Mouse (Mus musculus) kidney, embryonic 14.5 days (tissue): ENCODE results near the gene Cd4. TPM values are rescaled to one million over a fixed set of nuclear protein-coding genes. Genes with fewer than 3 reads are reported as not detected.
A peak's percentile ranks its signal among the peaks of the same experiment; 100 is the strongest.

ENCODE experiments used
- ATAC-seq: fragments of 200-750 bp; cut with Nextera tagmentation; 2 replicates; pipeline ENCODE4 v1.8.0; 2017; ENCODE audit warnings: moderate number of reproducible peaks, mild to moderate bottlenecking, moderate TSS enrichment, moderate library complexity; ENCODE audit not compliant: low FRiP score, low TSS enrichment
- H3K27ac ChIP-seq: fragments of 300-500 bp; sonication (generic); 2 replicates; pipeline ENCODE4 v1.5.1; 2014; ENCODE audit warnings: low read depth, mild to moderate bottlenecking, low read length, moderate library complexity, mixed read lengths
- H3K27me3 ChIP-seq: fragments of 300-500 bp; sonication (generic); 2 replicates; pipeline ENCODE4 v1.6.1; 2014; ENCODE audit warnings: mild to moderate bottlenecking, low read length; ENCODE audit not compliant: control insufficient read depth, insufficient read depth
- H3K36me3 ChIP-seq: fragments of 300-500 bp; sonication (generic); 2 replicates; pipeline ENCODE4 v1.6.1; 2014; ENCODE audit warnings: low read length, mixed read lengths; ENCODE audit not compliant: control insufficient read depth, insufficient read depth
- H3K4me1 ChIP-seq: fragments of 300-500 bp; sonication (generic); 2 replicates; pipeline ENCODE4 v1.6.1; 2014; ENCODE audit warnings: low read length, mixed read lengths; ENCODE audit not compliant: control insufficient read depth, insufficient read depth
- H3K4me2 ChIP-seq: fragments of 300-500 bp; sonication (generic); replicated peaks from 2 replicates; pipeline ENCODE4 v1.6.1; 2014; ENCODE audit warnings: low read depth, mild to moderate bottlenecking, low read length
- H3K4me3 ChIP-seq: fragments of 300-500 bp; sonication (generic); 2 replicates; pipeline ENCODE4 v1.5.1; 2014; ENCODE audit warnings: mild to moderate bottlenecking, low read length
- H3K9ac ChIP-seq: fragments of 300-500 bp; sonication (generic); 2 replicates; pipeline ENCODE4 v1.6.1; 2014; ENCODE audit warnings: low read depth, mild to moderate bottlenecking, low read length, moderate library complexity
- H3K9me3 ChIP-seq: fragments of 300-500 bp; sonication (generic); 2 replicates; pipeline ENCODE4 v1.6.1; 2016; ENCODE audit warnings: low read length; ENCODE audit not compliant: control insufficient read depth
- WGBS: fragments of 180-500 bp; shearing (Covaris S2); extraction: QIAGEN DNeasy Blood & Tissue Kit; methylation state at CpG from one replicate; pipeline ENCODE4 v1.1.7; 2014; 5-methylcytosine and 5-hydroxymethylcytosine counted together
- polyA plus RNA-seq: library from polyadenylated mRNA; unstranded; fragments of >200 nt; fragmentation: Nextera tagmentation; extraction: Ambion mirVana; gene quantifications from 2 replicates; pipeline ENCODE4 v1.2.1, GENCODE M21; 2014

The Cd4 gene
- polyA plus RNA-seq, 1 experiment from 2014 or later: not detected

DNA sequence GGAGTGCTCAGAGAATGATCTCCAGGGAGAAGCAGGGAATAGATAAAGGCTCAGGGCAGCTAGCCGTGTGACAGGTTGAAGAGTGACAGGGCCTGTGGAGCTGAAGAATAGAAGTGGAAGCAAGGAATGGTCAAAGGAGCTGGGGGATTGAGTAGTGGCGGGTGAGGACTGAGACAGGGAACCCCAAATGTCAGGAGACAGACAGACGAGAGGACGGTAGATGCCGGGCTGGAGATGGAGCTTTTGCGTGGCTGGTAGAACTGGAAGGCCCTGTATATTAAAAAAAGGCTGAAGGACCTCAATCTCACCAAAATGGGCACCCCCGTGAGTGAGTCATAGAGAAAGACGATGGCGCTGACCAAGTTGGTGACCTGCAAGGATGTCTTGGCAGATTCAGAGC lies 27.5 kb downstream of the Cd4 start:
- Histone ChIP-seq H3K9ac (no peak overlapping the region), H3K4me1 (peaks cover 33% of the 10 kb centered on the region), H3K4me3 (no peak overlapping the region), H3K4me2 (no peak overlapping the region), H3K36me3 (no peaks in the 10 kb centered on the region), H3K27me3 (peaks cover 6% of the 10 kb centered on the region), H3K9me3 (no peaks in the 10 kb centered on the region), H3K27ac (no peak overlapping the region)
- ATAC-seq: no peak
- 89% methylated on average over 9 of the region's 9 CpGs for WGBS

DNA sequence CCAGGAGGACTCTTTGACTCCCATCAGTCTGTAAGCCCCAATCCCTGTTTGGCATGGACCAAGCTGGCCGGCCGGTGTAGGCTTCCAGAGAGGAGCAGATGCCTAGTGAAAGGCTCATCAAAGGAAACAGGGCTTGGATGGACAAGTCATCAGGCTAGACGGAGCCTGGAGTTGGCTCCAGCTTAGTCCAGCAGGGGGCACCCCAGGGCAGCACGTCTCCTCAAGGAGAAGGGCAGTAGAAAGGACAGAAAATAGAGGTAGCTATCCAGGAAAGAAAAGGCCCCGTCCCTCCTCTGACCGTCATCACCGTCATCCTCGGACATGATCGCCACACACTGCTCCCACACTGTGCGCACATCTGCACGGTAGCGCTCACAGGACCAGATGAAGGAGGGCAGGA lies 28.3 kb downstream of the Cd4 start:
- Histone ChIP-seq H3K4me3 (no peak overlapping the region), H3K9me3 (no peaks in the 10 kb centered on the region), H3K4me1 (peaks cover 33% of the 10 kb centered on the region), H3K27me3 (peaks cover 6% of the 10 kb centered on the region), H3K27ac (no peak overlapping the region), H3K36me3 (no peaks in the 10 kb centered on the region; the same call in 1 of the 2 replicates), H3K4me2 (peak overlapping the region; percentile 10; the same call in 1 of the 2 replicates), H3K9ac (no peak overlapping the region)
- WGBS: 9% methylated on average over 12 of the region's 12 CpGs
- ATAC-seq: 0 out of 2 replicates have a peak, but pooled peaks have one; percentile 1

DNA sequence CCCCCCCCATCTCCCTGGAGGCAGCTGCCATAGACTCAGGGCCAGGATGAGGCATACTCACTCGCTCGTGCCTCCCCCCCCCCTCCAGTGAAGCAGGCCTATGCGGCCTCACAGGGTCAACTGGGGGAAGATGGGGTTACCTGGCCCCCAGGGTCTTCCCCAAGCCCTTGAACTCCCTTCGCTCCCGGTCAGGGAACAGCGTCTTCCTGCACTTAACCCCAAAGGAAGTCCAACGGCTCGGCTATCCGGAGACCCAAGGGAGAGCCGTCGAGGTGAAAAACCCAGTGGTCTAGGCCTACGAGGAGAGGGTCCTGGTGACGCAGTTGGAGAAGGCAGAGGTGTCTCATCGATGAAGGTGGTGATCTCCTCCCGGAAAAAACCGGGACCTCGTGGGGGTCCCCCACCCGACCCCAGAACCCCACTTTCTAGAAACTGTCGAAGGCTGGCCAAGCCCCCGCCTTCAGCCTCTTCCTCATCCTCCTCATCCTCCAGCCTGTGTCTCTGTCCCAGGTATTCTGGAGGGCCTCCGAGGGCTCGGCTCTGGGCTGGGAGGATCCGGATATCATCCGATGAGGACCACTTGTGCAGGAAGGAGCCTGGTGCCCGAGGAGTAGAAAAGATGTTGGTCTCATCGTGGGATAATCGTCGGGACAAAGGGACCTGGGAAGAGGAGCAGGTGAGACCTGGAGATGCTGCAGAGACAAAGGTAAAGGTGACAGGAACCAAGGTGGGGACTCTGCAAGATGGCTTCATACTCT lies 29.3 kb downstream of the Cd4 start:
- Histone ChIP-seq H3K9ac (no peak overlapping the region), H3K36me3 (peaks cover 3% of the 10 kb centered on the region; the same call in 1 of the 2 replicates), H3K9me3 (no peaks in the 10 kb centered on the region), H3K4me2 (peak overlapping the region; percentile 90), H3K4me3 (no peak overlapping the region), H3K4me1 (peaks cover 33% of the 10 kb centered on the region), H3K27me3 (peaks cover 6% of the 10 kb centered on the region), H3K27ac (no peak overlapping the region)
- no peak for ATAC-seq
- WGBS: 77% methylated on average over 28 of the region's 28 CpGs

DNA sequence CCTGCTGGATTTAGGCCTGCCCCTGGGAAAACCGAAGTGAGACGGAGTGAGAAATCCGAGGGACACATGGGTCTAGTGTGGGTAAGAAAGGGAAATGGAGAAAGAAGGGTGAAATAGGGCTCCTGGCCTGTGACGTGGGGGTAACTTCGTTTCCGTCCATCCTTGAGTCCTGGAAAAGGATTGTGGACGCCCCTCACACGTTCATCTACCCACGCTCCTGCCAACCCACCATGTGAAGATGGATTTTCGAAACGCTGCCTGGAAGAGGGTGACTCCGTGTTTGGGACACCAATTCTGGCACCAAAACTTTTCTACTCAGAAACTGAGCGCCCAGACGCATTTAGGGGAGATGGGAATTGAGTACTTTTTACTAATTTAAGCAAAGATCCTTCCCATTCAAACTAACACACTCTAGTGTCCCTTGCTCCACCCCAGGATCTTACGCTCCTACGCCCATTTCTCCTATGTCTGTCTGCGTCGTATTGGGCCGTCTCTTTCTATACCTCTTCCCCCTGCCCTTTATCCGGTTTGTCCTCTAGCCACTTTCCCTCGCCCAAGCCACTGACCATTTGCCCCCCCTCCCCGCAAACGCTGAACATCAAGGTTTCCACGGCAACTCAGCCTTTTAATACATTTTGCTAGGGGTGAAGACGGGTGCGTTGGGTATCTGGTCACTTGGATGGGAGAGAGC lies 30.0 kb downstream of the Cd4 start:
- peak overlapping the region; percentile 90 for H3K4me2 ChIP-seq
- no peaks in the 10 kb centered on the region for H3K9me3 ChIP-seq
- no peak for ATAC-seq
- peak overlapping the region; percentile 74 for H3K4me3 ChIP-seq
- WGBS: 30% methylated on average over 26 of the region's 26 CpGs
- H3K36me3 ChIP-seq: peaks cover 3% of the 10 kb centered on the region; the same call in 1 of the 2 replicates
- H3K4me1 ChIP-seq: peaks cover 29% of the 10 kb centered on the region
- H3K9ac ChIP-seq: peak overlapping the region; percentile 93
- peaks cover 3% of the 10 kb centered on the region for H3K27me3 ChIP-seq
- peak overlapping the region; percentile 95; the same call in 1 of the 2 replicates for H3K27ac ChIP-seq

DNA sequence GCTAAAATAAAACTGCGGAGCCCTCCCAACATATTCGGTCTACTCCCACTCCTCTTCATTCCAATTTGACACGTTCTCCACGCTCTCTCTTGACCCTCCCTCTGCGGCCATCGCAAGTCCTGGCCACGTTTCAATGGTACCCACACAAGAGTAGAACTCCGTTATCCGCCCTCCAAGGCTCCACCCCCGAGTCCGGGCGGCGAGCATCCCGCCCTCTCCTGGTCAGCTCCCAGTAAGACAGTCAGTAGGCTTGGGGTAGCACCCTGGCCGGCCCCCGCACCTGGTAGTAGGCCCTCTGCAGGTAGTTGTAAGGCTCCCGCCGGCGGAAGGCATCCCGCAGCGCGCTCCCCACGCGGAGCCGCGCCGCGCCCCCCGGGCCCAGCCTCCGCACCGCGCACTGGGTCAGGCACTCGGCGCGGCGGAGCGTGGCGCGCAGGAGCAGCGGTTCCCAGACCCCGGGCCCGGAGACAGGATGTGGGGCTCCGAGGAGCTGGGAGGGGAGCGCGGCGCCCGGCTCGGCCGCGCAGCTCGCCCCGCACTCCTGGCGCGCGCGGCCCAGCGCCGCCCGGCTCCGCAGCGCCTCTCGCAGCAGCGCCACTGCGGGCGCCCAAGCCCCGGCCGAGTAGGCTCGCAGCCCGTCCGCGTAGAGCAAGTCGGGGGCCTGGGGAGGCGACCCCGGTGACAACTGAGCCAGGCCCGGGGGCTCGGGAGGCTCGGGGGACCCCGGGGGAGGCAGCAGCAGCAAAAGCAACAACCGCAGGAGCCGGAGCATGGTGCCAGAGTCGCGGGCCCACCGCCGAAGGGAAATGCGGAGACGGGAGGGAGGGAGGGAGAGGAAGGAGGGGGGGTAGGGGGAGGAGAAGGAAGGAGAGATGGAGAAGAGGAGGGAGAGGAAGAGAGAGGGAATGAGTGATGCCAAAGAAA lies 30.8 kb downstream of the Cd4 start, which contains the start of gene P3h3:
TSS of gene P3h3 (minus strand) at position 837 of the 924 bp plus-strand sequence.
- H3K27me3 ChIP-seq: no peaks in the 10 kb centered on the region
- WGBS: under 1% methylated on average over 69 of the region's 86 CpGs
- H3K9me3 ChIP-seq: no peaks in the 10 kb centered on the region
- H3K27ac ChIP-seq: peak within 1 kb of the TSS; percentile 95
- peak within 1 kb of the TSS; percentile 93 for H3K9ac ChIP-seq
- H3K4me2 ChIP-seq: peak within 1 kb of the TSS; percentile 90
- peaks cover 26% of the 10 kb centered on the region for H3K4me1 ChIP-seq
- ATAC-seq: peak; percentile 82
- H3K36me3 ChIP-seq: peaks cover 3% of the 10 kb centered on the region; the same call in 1 of the 2 replicates
- H3K4me3 ChIP-seq: peak within 1 kb of the TSS; percentile 74

DNA sequence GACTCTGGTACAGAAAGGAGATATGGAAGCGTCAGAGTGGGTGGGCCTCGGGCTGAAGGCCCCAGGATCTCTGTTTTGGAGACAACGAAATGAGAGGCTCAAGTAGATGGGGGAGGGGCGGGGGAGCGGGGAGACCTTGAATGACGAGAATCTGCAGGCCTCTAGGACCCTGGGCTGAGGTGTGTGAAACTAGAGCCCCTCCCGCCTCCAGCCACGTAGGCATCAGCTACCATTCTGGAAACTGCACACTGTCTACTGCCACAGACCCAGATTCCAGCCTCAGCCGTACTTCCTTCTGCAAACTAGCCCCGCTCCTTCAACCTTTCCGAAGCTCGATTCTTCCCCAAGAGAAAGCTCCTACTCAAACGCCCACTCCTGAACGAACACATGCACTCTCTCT lies 31.7 kb downstream of the Cd4 start:
- Histone ChIP-seq H3K4me2 (peak overlapping the region; percentile 90), H3K4me3 (peak overlapping the region; percentile 74), H3K9ac (peak overlapping the region; percentile 93; the same call in 1 of the 2 replicates), H3K4me1 (peaks cover 19% of the 10 kb centered on the region), H3K36me3 (peaks cover 3% of the 10 kb centered on the region; the same call in 1 of the 2 replicates), H3K9me3 (no peaks in the 10 kb centered on the region), H3K27me3 (no peaks in the 10 kb centered on the region), H3K27ac (peak overlapping the region; percentile 51; the same call in 1 of the 2 replicates)
- peak; percentile 48; the same call in 1 of the 2 replicates for ATAC-seq
- WGBS: 4% methylated on average over 14 of the region's 14 CpGs

DNA sequence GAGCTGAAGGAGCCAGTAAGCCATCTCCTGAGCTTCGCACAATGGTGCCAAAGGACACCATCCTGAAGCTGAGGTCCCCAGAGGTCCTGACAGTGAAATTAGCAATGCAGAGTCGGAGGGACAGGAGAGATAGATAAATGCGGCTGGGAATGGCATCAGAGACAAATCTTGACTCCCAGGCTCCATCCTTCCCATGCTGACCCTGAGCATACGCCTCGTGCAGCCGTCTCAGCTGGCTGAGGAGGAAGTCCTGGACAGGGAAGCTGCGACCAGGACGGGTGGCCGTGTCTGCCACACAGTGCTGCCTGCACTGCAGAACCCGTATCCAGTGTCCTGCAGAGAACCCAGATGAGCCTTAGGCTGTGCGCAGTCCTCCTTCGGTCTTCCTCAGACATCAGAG lies 33.4 kb downstream of the Cd4 start:
- H3K27me3 ChIP-seq: no peaks in the 10 kb centered on the region
- H3K4me3 ChIP-seq: no peak overlapping the region
- no peak overlapping the region for H3K9ac ChIP-seq
- ATAC-seq: no peak
- H3K9me3 ChIP-seq: no peaks in the 10 kb centered on the region
- peaks cover 6% of the 10 kb centered on the region; the same call in 1 of the 2 replicates for H3K36me3 ChIP-seq
- no peak overlapping the region for H3K4me2 ChIP-seq
- H3K27ac ChIP-seq: no peak overlapping the region
- WGBS: 70% methylated on average over 12 of the region's 12 CpGs
- H3K4me1 ChIP-seq: peaks cover 13% of the 10 kb centered on the region

DNA sequence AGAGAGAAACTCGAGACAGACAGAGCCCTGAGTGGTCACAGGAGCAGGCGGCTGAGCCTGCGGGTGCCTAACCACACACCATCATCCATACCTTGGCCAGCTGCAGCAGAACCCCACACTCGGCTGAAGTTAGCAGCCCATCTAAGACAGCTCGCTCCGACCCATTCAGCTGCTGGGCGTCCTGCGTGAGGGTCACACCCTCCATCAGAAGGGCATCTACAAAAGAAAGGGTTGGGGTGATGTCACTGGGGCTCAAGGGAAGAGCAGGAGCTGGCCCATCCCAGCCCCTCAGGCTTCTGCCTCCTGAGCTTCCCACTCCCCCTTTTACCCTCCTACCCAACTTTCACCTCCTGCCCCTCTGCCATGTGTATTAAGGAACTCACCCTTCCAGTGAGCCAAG lies 37.5 kb downstream of the Cd4 start:
- Histone ChIP-seq H3K9ac (no peak overlapping the region), H3K4me1 (no peaks in the 10 kb centered on the region), H3K27ac (no peak overlapping the region), H3K9me3 (no peaks in the 10 kb centered on the region), H3K36me3 (peaks cover 12% of the 10 kb centered on the region; the same call in 1 of the 2 replicates), H3K27me3 (no peaks in the 10 kb centered on the region), H3K4me2 (no peak overlapping the region), H3K4me3 (no peak overlapping the region)
- ATAC-seq: no peak
- WGBS: 52% methylated on average over 8 of the region's 8 CpGs
